Mouse (Mus musculus) hindbrain, embryonic 12.5 days (tissue): ENCODE data around the gene Arid3a. TPM values are rescaled to one million over a fixed set of nuclear protein-coding genes. Genes with fewer than 3 reads are reported as not detected.

Source experiments
- ATAC-seq: fragments of 200-750 bp; cut with Nextera tagmentation; 2 replicates; pipeline ENCODE4 v1.8.0; 2017; ENCODE audit warnings: moderate TSS enrichment; ENCODE audit not compliant: low FRiP score
- H3K27ac ChIP-seq: fragments of 300-500 bp; sonication (generic); 2 replicates; pipeline ENCODE4 v1.5.1; 2016; ENCODE audit warnings: mild to moderate bottlenecking
- H3K27me3 ChIP-seq: fragments of 300-500 bp; sonication (generic); 2 replicates; pipeline ENCODE4 v1.6.1; 2016; ENCODE audit warnings: mild to moderate bottlenecking
- H3K36me3 ChIP-seq: fragments of 300-500 bp; sonication (generic); 2 replicates; pipeline ENCODE4 v1.6.1; 2016; ENCODE audit warnings: mild to moderate bottlenecking
- H3K4me1 ChIP-seq: fragments of 300-500 bp; sonication (generic); 2 replicates; pipeline ENCODE4 v1.6.1; 2016
- H3K4me2 ChIP-seq: fragments of 300-500 bp; sonication (generic); replicated peaks from 2 replicates; pipeline ENCODE4 v1.6.1; 2016; ENCODE audit warnings: mild to moderate bottlenecking
- H3K4me3 ChIP-seq: fragments of 300-500 bp; sonication (generic); 2 replicates; pipeline ENCODE4 v1.5.1; 2016; ENCODE audit warnings: mild to moderate bottlenecking
- H3K9ac ChIP-seq: fragments of 300-500 bp; sonication (generic); 2 replicates; pipeline ENCODE4 v1.6.1; 2016; ENCODE audit warnings: mild to moderate bottlenecking, moderate library complexity
- H3K9me3 ChIP-seq: fragments of 300-500 bp; sonication (generic); replicated peaks from 2 replicates; pipeline ENCODE4 v1.6.1; 2016; ENCODE audit warnings: mild to moderate bottlenecking
- WGBS: fragments of 180-500 bp; shearing (Covaris S2); methylation state at CpG from one replicate; pipeline ENCODE4 v1.1.7; 2016; 5-methylcytosine and 5-hydroxymethylcytosine counted together
- polyA plus RNA-seq: library from polyadenylated mRNA; unstranded; fragments of >200 nt; fragmentation: Nextera tagmentation; extraction: Ambion mirVana; gene quantifications from 2 replicates; pipeline ENCODE4 v1.2.1, GENCODE M21; 2016

Arid3a gene
- polyA plus RNA-seq, 1 experiment from 2014 or later: 5.3 TPM

- Histone ChIP-seq H3K27me3 (peaks cover 18% of the 10 kb centered on the region), H3K4me3 (no peak overlapping the region), H3K9ac (no peak overlapping the region), H3K4me1 (peaks cover 3% of the 10 kb centered on the region), H3K27ac (no peak overlapping the region), H3K4me2 (no peak overlapping the region), H3K9me3 (no peaks in the 10 kb centered on the region), H3K36me3 (peaks cover 56% of the 10 kb centered on the region)
- 73% methylated on average over 25 of the region's 36 CpGs for WGBS
- no peak for ATAC-seq
Observed at GRCm38 (mm10) chr10:79976722-79977107, 49.9 kb downstream of the Arid3a start.

- no peak for ATAC-seq
- Histone ChIP-seq H3K4me3 (no peak overlapping the region), H3K36me3 (peaks cover 56% of the 10 kb centered on the region), H3K27me3 (peaks cover 12% of the 10 kb centered on the region), H3K9me3 (no peaks in the 10 kb centered on the region), H3K4me1 (peaks cover 6% of the 10 kb centered on the region), H3K4me2 (no peak overlapping the region), H3K9ac (no peak overlapping the region), H3K27ac (no peak overlapping the region)
- 83% methylated on average over 28 of the region's 28 CpGs for WGBS
Observed at GRCm38 (mm10) chr10:79977324-79977723, 50.5 kb downstream of the Arid3a start.

- whole genome bisulfite sequencing: 96% methylated on average over 21 of the region's 21 CpGs
- H3K9me3 ChIP-seq: no peaks in the 10 kb centered on the region
- H3K9ac ChIP-seq: no peak overlapping the region
- peaks cover 13% of the 10 kb centered on the region for H3K4me1 ChIP-seq
- no peak overlapping the region for H3K27ac ChIP-seq
- H3K4me2 ChIP-seq: no peak overlapping the region
- no peak overlapping the region for H3K4me3 ChIP-seq
- H3K27me3 ChIP-seq: peaks cover 6% of the 10 kb centered on the region
- peaks cover 56% of the 10 kb centered on the region for H3K36me3 ChIP-seq
- ATAC-seq: no peak
Observed at GRCm38 (mm10) chr10:79978061-79978460, 51.2 kb downstream of the Arid3a start.

GRCm38 (mm10) chr10:79979401-79980155 lies 52.7 kb downstream of the Arid3a start:
- H3K4me3 ChIP-seq: no peak overlapping the region
- no peak overlapping the region for H3K27ac ChIP-seq

GRCm38 (mm10) chr10:79983205-79983604 lies 56.4 kb downstream of the Arid3a start:
- Histone ChIP-seq H3K36me3 (peaks cover 17% of the 10 kb centered on the region), H3K4me3 (peak overlapping the region; percentile 74), H3K27ac (no peak overlapping the region), H3K4me1 (peaks cover 32% of the 10 kb centered on the region), H3K9me3 (no peaks in the 10 kb centered on the region), H3K27me3 (peaks cover 17% of the 10 kb centered on the region), H3K4me2 (peak overlapping the region; percentile 94), H3K9ac (peak overlapping the region; percentile 91)
- no peak for ATAC-seq
- WGBS: 73% methylated on average over 5 of the region's 5 CpGs

More at GRCm38 (mm10) chr10:79979401-79980155, 52.7 kb downstream of the Arid3a start:
- Histone ChIP-seq H3K27me3 (no peaks in the 10 kb centered on the region; the same call in 1 of the 2 replicates), H3K4me2 (no peak overlapping the region), H3K4me1 (peaks cover 19% of the 10 kb centered on the region), H3K36me3 (peaks cover 50% of the 10 kb centered on the region), H3K9ac (no peak overlapping the region), H3K9me3 (no peaks in the 10 kb centered on the region)
- no peak for ATAC-seq
- 95% methylated on average over 22 of the region's 22 CpGs for WGBS

GRCm38 (mm10) chr10:79983670-79984069 lies 56.8 kb downstream of the Arid3a start:
- Histone ChIP-seq H3K27me3 (peaks cover 21% of the 10 kb centered on the region), H3K27ac (peak overlapping the region; percentile 95), H3K4me1 (peaks cover 35% of the 10 kb centered on the region), H3K4me2 (peak overlapping the region; percentile 94), H3K9me3 (no peaks in the 10 kb centered on the region), H3K9ac (peak overlapping the region; percentile 91), H3K4me3 (peak overlapping the region; percentile 74), H3K36me3 (peaks cover 13% of the 10 kb centered on the region)
- ATAC-seq: peak; percentile 4
- under 1% methylated on average over 21 of the region's 21 CpGs for WGBS

- Histone ChIP-seq H3K36me3 (peaks cover 6% of the 10 kb centered on the region), H3K9ac (peak within 1 kb of the TSS; percentile 91), H3K27me3 (peaks cover 28% of the 10 kb centered on the region), H3K4me2 (peak within 1 kb of the TSS; percentile 94), H3K4me1 (peaks cover 36% of the 10 kb centered on the region), H3K27ac (peak within 1 kb of the TSS; percentile 95), H3K4me3 (peak within 1 kb of the TSS; percentile 74), H3K9me3 (no peaks in the 10 kb centered on the region)
- ATAC-seq: peak; percentile 82
- WGBS: 1% methylated on average over 49 of the region's 49 CpGs
Observed at GRCm38 (mm10) chr10:79984195-79984816, 57.5 kb downstream of the Arid3a start, which contains the start of gene Tmem259. Gene Tmem259, minus strand, starts transcription at chr10:79984330.

GRCm38 (mm10) chr10:79984871-79985270 lies 58.0 kb downstream of the Arid3a start:
- H3K27ac ChIP-seq: peak overlapping the region; percentile 95
- H3K4me1 ChIP-seq: peaks cover 40% of the 10 kb centered on the region
- H3K36me3 ChIP-seq: peaks cover 4% of the 10 kb centered on the region; the same call in 1 of the 2 replicates
- peak overlapping the region; percentile 64 for H3K9ac ChIP-seq
- peak overlapping the region; percentile 74 for H3K4me3 ChIP-seq
- H3K27me3 ChIP-seq: peaks cover 33% of the 10 kb centered on the region
- peak overlapping the region; percentile 94 for H3K4me2 ChIP-seq
- ATAC-seq: peak; percentile 94
- under 1% methylated on average over 22 of the region's 22 CpGs for WGBS
- no peaks in the 10 kb centered on the region for H3K9me3 ChIP-seq

- Histone ChIP-seq H3K27ac (peak overlapping the region; percentile 95), H3K9ac (peak overlapping the region; percentile 64), H3K4me3 (peak overlapping the region; percentile 74), H3K9me3 (no peaks in the 10 kb centered on the region), H3K36me3 (peaks cover 4% of the 10 kb centered on the region; the same call in 1 of the 2 replicates), H3K4me2 (peak overlapping the region; percentile 94), H3K4me1 (peaks cover 41% of the 10 kb centered on the region), H3K27me3 (peaks cover 39% of the 10 kb centered on the region)
- ATAC-seq: no peak
- 4% methylated on average over 35 of the region's 35 CpGs for WGBS
Observed at GRCm38 (mm10) chr10:79985334-79986231, 58.7 kb downstream of the Arid3a start.

- ATAC-seq: no peak
- no peaks in the 10 kb centered on the region for H3K9me3 ChIP-seq
- 0 out of 2 replicates have a peak, but pooled peaks cover under 1% of the 10 kb centered on the region for H3K36me3 ChIP-seq
- peak overlapping the region; percentile 64; the same call in 1 of the 2 replicates for H3K9ac ChIP-seq
- H3K27me3 ChIP-seq: peaks cover 46% of the 10 kb centered on the region
- 47% methylated on average over 6 of the region's 6 CpGs for WGBS
- H3K4me2 ChIP-seq: peak overlapping the region; percentile 94
- peak overlapping the region; percentile 95 for H3K27ac ChIP-seq
- peak overlapping the region; percentile 74 for H3K4me3 ChIP-seq
- H3K4me1 ChIP-seq: peaks cover 41% of the 10 kb centered on the region
Observed at GRCm38 (mm10) chr10:79986232-79986878, 59.5 kb downstream of the Arid3a start.

GRCm38 (mm10) chr10:79986963-79987362 lies 60.1 kb downstream of the Arid3a start:
- H3K9ac ChIP-seq: no peak overlapping the region
- no peak overlapping the region for H3K27ac ChIP-seq
- H3K36me3 ChIP-seq: no peaks in the 10 kb centered on the region
- peaks cover 46% of the 10 kb centered on the region for H3K27me3 ChIP-seq
- peak overlapping the region; percentile 24 for H3K4me2 ChIP-seq
- ATAC-seq: no peak
- 4% methylated on average over 11 of the region's 11 CpGs for WGBS
- H3K9me3 ChIP-seq: 0 out of 2 replicates have a peak, but pooled peaks cover 3% of the 10 kb centered on the region
- no peak overlapping the region; the same call in 1 of the 2 replicates for H3K4me3 ChIP-seq
- H3K4me1 ChIP-seq: peaks cover 36% of the 10 kb centered on the region
